Mouse (Mus musculus): ENCODE data around the gene Psma5.
"Not testable (repeated sequence)": the region's sequence is repeated elsewhere in the genome, so short reads cannot be mapped to it uniquely, and the experiment has no call there.

The Psma5 gene

DNA sequence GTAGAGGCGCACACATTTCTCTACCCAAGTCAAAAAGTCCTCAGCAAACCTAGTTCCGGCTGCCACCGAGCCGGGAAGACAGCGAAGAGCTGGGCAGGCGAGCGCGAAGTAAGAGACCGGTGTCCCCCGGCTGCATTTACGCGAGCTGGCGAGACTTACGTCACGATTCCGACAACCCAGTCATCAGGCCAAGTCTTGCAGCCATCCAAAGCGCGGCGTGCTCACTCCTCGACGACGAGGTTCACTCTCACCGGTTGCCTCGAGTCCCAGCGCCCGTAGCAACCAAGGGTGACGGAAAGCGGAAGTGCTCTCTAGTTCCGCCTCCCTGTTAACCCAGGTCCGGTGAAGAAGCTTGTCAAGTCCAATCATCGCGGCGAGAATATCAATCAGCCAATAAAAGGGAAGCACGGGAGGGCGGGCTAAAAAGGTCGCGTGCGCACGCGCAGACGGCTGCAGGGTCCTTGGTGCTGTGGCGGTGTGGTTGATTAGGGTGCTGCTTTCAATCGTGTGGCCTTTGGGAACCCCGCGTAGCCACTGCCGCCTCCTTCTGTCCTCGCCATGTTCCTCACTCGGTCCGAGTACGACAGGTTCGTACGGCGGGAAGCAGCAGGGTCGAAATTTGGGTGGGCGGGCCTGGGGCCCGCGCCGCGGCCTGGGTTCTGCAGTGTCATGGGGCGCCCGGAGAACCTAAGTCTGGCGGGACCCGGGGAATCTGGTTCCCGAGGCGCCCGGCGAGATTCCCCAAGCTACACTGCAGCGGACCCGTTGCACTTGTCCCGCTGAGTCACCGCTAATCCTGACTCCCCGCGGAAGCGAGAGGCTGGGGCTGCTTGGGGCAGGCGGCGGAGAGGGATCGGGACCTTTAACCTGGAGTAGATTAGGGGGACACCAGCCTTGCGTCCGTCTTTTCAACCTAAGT, at the start of gene Psma5:
Gene Psma5 (plus strand): TSS at position 208 of the 919 bp plus-strand sequence.
- DNase-seq (ENCODE audit: low spot score in 2 of 2), result peak; percentile 98

- no peak for DNase-seq (ENCODE audit: low spot score in 2 of 2)
Measured at GRCm38 (mm10) chr3:108209001-108209400, 47.7 kb upstream of the Psma5 start.

DNA sequence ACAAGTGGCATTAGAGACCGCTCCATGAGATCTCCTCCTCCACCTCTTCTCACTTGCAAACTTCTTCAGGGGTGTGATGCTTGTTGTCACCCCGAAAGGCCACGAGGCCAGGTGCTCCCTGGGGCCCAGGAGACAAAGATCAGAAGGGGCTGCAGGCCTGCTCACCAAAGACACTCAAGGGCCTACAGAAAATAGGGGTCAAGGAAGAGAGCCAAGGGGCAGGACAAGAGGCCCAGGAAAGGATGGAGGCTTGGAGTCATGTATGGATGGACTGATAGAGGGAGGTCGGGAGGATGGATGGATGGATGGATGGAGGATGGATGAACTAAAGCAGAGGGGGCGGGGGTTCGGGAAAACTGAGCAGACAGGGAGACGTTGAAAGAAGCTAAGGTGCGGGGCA, 47.2 kb upstream of the Psma5 start:
- peak in 1 of 2 experiments; percentile 54 for DNase-seq (ENCODE audit: low spot score in 2 of 2)

DNA sequence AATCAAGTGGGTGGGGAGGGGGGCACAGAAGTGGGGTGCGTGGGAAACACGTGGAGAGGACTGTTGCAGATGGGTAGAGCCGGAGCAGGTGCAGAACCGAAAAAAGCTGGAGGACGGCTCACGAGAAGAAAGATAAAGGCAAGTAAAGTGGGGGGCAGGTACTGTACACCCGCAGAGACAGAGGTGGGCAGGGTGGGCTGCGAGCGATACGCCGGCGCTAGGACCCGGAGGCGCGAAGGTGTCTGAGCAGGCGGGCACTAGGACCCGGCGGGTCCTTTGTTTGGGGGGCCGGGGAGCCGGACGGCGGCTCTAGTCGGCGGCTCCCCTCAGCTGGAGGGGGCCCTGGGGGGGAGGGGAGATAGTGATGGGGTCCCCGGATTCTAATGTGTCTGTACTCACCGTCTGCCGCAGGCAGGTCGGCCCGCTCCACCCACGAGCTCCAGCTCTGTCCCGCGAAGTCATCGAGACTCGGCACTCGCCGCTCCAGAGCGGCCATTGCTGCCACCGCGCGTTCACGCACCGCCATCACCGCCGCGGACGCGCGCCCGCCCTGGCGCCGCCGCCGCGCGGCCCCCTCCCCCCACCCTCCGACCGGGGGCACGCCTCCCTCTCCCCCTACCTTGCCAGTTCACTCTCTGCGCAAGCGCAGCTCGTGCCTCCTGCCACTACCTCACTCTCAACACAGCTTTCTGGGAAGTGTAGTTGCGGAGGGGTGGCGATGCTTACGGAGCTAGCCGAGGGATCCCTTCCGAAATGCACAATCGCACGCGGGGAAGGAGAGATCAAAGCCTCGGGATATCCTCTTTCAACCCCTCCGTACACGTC, 46.6 kb upstream of the Psma5 start:
- DNase-seq (ENCODE audit: low spot score in 2 of 2), result peak; percentile 97

GRCm38 (mm10) chr3:108210771-108211139, 46.0 kb upstream of the Psma5 start, which contains the start of gene Atxn7l2:
TSS of gene Atxn7l2 (minus strand) at chr3:108210934.
- DNase-seq (ENCODE audit: low spot score in 2 of 2), result peak in 1 of 2 experiments; percentile 84

DNA sequence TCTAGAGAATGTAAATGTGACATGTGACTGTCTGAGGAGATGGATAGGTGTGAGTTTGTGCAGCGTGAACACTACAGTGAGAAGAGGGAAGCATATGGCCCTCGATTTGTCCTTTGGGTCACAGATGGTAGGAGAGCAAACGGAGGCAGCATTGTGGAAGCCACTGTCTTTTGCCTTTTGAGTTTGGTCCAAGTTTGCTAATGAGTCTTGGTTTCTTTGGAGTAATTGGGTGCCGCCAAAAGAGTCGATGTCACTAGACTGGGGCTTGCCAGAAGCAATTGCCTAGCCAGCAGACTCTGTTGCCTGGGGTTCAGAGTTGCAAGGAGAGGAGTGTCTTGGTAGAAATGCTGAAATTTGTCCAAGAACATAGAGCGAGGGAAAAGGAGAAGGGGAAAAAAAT, 44.9 kb upstream of the Psma5 start:
- peak in 1 of 2 experiments; percentile 64 for DNase-seq (ENCODE audit: low spot score in 2 of 2)

DNA sequence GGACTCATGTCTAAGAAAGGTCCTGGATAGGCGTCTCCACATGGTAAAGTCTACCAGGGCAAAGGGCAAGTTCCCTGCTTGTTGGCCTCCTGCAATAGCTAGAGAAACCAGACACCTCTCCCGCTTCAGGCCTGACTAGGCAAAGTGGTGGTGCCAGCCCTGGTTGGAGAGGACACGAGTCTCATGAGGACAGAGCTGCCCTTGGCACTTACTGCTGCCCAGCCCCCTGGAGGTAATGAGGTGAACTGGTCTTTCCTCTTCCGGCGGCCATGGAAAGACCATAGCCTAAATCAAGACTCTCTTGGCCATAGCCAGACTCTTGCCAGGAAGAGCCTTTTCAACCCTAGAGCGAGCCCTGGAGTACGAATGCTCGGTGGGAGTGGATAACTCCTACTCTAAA, 44.3 kb upstream of the Psma5 start:
- peak in 1 of 2 experiments; percentile 52 for DNase-seq (ENCODE audit: low spot score in 2 of 2)

- no peak for DNase-seq (ENCODE audit: low spot score in 2 of 2)
Measured at GRCm38 (mm10) chr3:108214734-108215133, 42.0 kb upstream of the Psma5 start.

- no peak for DNase-seq (ENCODE audit: low spot score in 2 of 2)
Measured at GRCm38 (mm10) chr3:108220661-108221060, 36.1 kb upstream of the Psma5 start.

- DNase-seq (ENCODE audit: low spot score in 2 of 2), result peak in 1 of 2 experiments; percentile 27
Measured at GRCm38 (mm10) chr3:108225711-108226557, 30.8 kb upstream of the Psma5 start.

- DNase-seq (ENCODE audit: low spot score in 2 of 2), result peak; percentile 60 to 65
Measured at GRCm38 (mm10) chr3:108226558-108227350, 30.0 kb upstream of the Psma5 start, which contains the start of gene Sypl2. TSS of gene Sypl2 (minus strand) at chr3:108226648.

GRCm38 (mm10) chr3:108227521-108227920, 29.2 kb upstream of the Psma5 start:
- DNase-seq (ENCODE audit: low spot score in 2 of 2), result no peak

- no peak for DNase-seq (ENCODE audit: low spot score in 2 of 2)
Measured at GRCm38 (mm10) chr3:108231646-108232045, 25.1 kb upstream of the Psma5 start.

DNA sequence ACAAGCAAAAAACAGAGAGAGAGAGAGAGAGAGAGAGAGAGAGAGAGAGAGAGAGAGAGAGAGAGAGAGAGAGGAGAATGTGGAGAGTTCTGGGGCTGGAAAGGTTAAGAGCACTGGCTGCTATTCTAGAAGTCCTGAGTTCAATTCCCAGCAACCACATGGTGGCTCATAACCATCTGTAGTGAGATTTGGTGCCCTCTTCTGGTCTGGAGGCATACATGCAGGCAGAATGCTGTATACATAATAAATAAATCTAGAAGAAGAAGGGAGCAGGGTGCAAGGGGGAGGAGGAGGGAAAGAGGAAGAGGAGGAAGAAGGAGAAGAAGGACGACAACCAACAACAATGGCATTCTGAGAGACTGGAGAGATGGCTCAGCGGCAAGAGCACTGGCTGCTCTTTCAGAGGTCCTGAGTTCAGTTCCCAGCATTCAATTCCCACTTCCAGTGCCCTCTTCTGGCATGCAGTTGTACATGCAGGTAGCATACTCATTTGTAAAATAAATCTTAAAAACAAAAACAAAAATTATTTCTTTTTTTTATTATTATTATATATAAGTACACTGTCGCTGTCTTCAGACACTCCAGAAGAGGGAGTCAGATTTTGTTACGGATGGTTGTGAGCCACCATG, 19.1 kb upstream of the Psma5 start:
- not testable (repeated sequence) for DNase-seq (ENCODE audit: low spot score in 2 of 2)

- no peak for DNase-seq (ENCODE audit: low spot score in 2 of 2)
Measured at GRCm38 (mm10) chr3:108241243-108241839, 15.4 kb upstream of the Psma5 start.

- DNase-seq (ENCODE audit: low spot score in 2 of 2), result no peak
Measured at GRCm38 (mm10) chr3:108246857-108247256, 9.9 kb upstream of the Psma5 start.

- DNase-seq (ENCODE audit: low spot score in 2 of 2), result no peak
Measured at GRCm38 (mm10) chr3:108257831-108258500, 1.2 kb downstream of the Psma5 start.

DNA sequence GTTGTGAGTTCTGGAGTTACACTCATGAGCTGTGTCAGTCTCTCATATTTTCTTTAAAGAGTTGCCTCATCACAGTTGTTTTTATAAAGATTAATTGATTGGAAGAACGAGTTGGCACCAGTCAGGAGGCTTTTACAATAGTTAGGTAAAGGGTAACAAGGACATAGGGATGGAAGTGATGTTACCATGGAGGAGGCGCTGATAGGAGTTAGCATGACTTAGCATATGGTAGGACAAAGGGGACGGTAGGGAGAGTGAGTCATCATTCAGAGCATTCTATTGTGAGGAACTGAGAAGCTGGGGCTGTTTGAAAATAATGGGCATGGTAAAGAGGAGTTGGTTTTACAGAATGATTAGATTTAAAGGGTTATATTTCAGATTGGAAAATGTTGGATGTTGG, 2.6 kb downstream of the Psma5 start:
- no peak for DNase-seq (ENCODE audit: low spot score in 2 of 2)

- DNase-seq (ENCODE audit: low spot score in 2 of 2), result not testable (repeated sequence)
Measured at GRCm38 (mm10) chr3:108279495-108279894, 22.8 kb downstream of the Psma5 start.
